Mouse (Mus musculus) heart, embryonic 11.5 days (tissue): ENCODE measurements around the gene B3galnt2. TPM values are rescaled to one million over a fixed set of nuclear protein-coding genes. Genes with fewer than 3 reads are reported as not detected.

Source experiments
- polyA plus RNA-seq: library from polyadenylated mRNA; unstranded; fragments of >200 nt; fragmentation: Nextera tagmentation; extraction: Ambion mirVana; gene quantifications from 2 replicates; pipeline ENCODE4 v1.2.1, GENCODE M21; 2014

Gene B3galnt2
- polyA plus RNA-seq, 1 experiment from 2014 or later: 23.5 TPM

Other genes starting within 250 kb of the B3galnt2 start
- gene Gng4, start 170.4 kb upstream of the B3galnt2 start, polyA plus RNA-seq: 0.26 TPM in 1 of 2 replicates, not detected in the other
- gene Tbce, start 85.2 kb downstream of the B3galnt2 start, polyA plus RNA-seq: 41.7 and 42.9 TPM in 2 replicates
- 42.7 and 53.2 TPM in 2 replicates for gene Arid4b, start 108.8 kb downstream of the B3galnt2 start, polyA plus RNA-seq
- gene Ggps1, start 109.0 kb downstream of the B3galnt2 start, polyA plus RNA-seq: 41.8 and 49.2 TPM in 2 replicates